Mouse (Mus musculus): ENCODE results near the gene Ttc34. TPM values are rescaled to one million over a fixed set of nuclear protein-coding genes. Genes with fewer than 3 reads are reported as not detected.

Ttc34 gene
- polyA plus RNA-seq, 1 experiment from 2014 or later = 0.57 TPM

DNA sequence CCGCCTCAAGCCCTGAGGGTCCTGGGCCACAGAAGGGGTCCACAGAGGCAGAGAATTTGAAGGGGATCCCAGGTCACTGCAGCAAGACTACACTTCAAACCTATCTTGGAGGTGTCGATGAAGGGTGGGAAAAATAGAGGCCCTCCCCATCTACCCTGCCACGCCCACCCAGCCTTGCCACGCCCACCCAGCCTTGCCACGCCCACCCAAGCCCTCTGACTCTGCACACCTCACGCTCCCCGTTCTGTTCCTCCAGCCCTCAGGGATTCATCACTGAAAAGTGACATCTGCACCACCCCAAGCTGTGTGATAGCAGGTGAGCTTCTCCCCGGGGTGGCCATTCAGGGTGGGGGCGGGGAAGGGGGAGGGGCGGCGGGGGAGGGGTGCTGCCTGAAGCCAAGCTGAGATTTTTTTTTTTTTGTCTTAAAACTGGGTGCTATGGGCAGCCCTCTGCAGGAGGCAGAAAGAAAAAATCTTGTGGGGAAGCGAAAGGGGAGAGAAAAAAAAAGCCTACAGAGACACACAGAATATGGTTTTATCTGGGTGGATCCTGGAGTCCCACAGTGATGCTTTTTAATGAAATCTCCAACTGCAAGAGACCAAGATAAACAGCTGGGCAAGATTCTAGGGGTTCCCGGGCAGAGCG lies 44.9 kb downstream of the Ttc34 start:
- Histone ChIP-seq H3K27ac (no peak overlapping the region), H3K4me2 (no peak overlapping the region), H3K27me3 (peaks cover 2% of the 10 kb centered on the region; the same call in 1 of the 2 replicates), H3K4me1 (replicated peaks) (peaks cover 8% of the 10 kb centered on the region), H3K4me3 (no peak overlapping the region), H3K9me3 (no peaks in the 10 kb centered on the region), H3K9ac (no peak overlapping the region), H3K36me3 (no peaks in the 10 kb centered on the region)
- WGBS = 29% methylated on average over 14 of the region's 14 CpGs
- no peak for ATAC-seq (ENCODE audit: low FRiP score)

DNA sequence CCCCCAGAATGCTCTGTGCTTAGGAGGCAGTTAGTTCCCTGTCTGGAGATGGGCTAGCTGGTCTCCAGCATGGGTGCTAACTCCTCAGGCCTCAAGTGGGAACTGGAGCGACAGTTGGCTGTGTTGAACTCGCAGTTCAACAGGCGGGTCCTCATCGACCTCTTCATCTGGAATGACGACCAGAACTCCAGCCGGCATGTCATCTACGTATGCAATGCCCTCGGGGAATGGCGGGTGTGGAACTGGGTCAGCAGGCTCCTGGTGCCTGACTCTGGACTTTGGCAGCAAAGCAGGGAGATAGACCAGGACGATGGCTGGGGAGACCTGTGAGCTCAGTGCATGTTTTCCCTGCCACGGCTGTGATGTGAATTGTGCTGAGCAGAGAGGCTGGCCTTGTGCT lies 48.2 kb downstream of the Ttc34 start:
- no peak for ATAC-seq (ENCODE audit: low FRiP score)
- Histone ChIP-seq H3K4me1 (replicated peaks) (no peaks in the 10 kb centered on the region), H3K27me3 (peaks cover under 1% of the 10 kb centered on the region; the same call in 1 of the 2 replicates), H3K9me3 (no peaks in the 10 kb centered on the region), H3K4me2 (no peak overlapping the region), H3K4me3 (no peak overlapping the region), H3K27ac (no peak overlapping the region), H3K36me3 (no peaks in the 10 kb centered on the region), H3K9ac (no peak overlapping the region)
- 89% methylated on average over 11 of the region's 11 CpGs for WGBS

DNA sequence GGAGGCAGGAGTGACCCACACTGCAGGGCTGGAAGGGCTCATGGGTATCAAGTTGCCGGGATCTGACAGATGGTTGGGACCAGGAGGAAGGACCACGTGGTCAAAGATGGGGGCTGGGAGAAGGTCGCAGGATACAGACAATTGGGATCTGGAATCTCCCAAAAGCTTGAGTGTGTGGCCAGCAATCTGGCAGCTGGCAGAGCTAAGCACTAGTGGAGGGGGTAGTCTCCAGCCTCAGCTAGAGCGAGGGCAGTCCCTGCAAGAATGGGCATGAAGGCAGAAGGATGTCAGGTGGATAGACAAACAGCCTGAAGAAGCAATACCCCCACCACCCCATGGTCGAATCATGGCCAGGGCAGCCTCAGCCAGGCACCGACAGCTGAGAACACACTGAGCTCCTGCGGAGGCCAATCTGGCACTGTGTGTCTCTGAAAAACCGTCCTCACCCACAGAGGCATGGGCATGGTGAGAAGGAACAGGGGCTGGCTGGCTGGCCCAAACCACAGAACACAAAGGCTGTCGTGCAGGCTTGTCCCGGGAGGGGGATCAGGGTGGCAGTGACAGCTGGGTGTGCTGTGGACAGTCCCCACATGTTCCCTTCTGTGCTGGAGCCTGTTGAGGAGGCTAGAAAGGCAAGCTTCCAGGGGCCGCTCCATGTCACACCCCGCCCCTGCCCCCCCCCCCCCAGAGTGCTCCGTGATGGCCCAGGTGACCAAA lies 49.8 kb downstream of the Ttc34 start:
- 63% methylated on average over 12 of the region's 13 CpGs for WGBS
- Histone ChIP-seq H3K9ac (no peak overlapping the region), H3K4me3 (no peak overlapping the region), H3K4me2 (no peak overlapping the region), H3K9me3 (no peaks in the 10 kb centered on the region), H3K36me3 (no peaks in the 10 kb centered on the region), H3K27me3 (no peaks in the 10 kb centered on the region; the same call in 1 of the 2 replicates), H3K27ac (0 out of 2 replicates have a peak overlapping the region, but pooled peaks have one; percentile 18), H3K4me1 (replicated peaks) (no peaks in the 10 kb centered on the region)
- ATAC-seq (ENCODE audit: low FRiP score) = 0 out of 2 replicates have a peak, but pooled peaks have one; percentile 32

DNA sequence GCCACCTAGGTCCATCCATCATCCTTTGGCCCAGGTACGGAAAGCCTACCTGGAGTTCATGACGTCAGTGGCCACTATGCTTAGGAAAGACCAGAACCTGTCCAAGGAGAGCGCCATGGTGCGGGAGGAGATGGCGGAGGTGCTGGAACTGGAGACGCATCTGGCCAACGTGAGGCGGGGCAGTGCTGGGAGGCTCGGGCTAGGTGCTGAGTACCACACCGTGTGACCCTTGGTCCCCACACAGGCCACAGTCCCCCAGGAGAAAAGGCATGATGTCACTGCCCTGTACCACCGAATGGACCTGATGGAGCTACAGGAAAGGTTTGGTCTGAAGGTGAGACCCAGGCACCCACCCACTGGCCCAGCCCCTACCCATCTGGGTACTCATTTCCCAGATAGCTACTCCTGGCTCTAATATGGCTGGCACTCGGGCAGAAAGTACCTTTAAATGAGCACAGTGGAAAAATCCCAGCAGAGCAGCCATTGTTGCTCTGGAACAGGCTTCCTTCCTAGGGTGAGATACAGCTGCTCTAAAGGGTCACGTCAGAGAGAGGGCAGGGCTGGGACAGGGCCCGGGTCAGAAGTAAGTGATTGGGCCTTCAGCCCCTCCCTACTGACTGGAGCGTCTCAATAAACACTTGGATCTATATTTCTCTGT lies 50.5 kb downstream of the Ttc34 start:
- Histone ChIP-seq H3K9me3 (no peaks in the 10 kb centered on the region), H3K36me3 (no peaks in the 10 kb centered on the region), H3K9ac (no peak overlapping the region), H3K27me3 (no peaks in the 10 kb centered on the region; the same call in 1 of the 2 replicates), H3K4me2 (no peak overlapping the region), H3K4me1 (replicated peaks) (no peaks in the 10 kb centered on the region), H3K27ac (no peak overlapping the region), H3K4me3 (no peak overlapping the region)
- WGBS = 83% methylated on average over 15 of the region's 15 CpGs
- no peak for ATAC-seq (ENCODE audit: low FRiP score)

DNA sequence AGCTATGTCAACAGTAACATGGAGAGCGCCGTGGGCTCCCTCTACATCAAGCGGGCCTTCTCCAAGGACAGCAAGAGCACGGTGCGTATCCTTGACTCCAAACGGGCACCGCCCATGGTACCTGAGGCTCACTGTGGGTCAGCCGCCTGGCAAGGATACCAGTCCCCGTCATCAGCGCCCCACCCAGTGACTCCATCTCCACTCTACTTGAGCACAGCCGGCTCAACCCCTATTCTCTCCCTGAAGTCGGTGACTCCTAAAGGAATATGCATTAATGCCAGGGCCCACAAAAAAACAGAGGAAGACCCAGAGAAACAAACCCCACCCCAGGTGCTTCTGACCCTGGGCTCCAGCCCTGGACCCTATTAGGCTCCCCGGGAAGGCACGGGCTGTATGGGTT lies 53.6 kb downstream of the Ttc34 start:
- H3K4me1 ChIP-seq (replicated peaks) = no peaks in the 10 kb centered on the region
- H3K27ac ChIP-seq = no peak overlapping the region
- no peak overlapping the region for H3K4me3 ChIP-seq
- no peak overlapping the region for H3K9ac ChIP-seq
- H3K4me2 ChIP-seq = no peak overlapping the region
- no peak for ATAC-seq (ENCODE audit: low FRiP score)
- no peaks in the 10 kb centered on the region; the same call in none of the 2 replicates for H3K27me3 ChIP-seq
- no peaks in the 10 kb centered on the region; the same call in 1 of the 2 replicates for H3K36me3 ChIP-seq
- WGBS = 90% methylated on average over 14 of the region's 14 CpGs
- no peaks in the 10 kb centered on the region for H3K9me3 ChIP-seq

DNA sequence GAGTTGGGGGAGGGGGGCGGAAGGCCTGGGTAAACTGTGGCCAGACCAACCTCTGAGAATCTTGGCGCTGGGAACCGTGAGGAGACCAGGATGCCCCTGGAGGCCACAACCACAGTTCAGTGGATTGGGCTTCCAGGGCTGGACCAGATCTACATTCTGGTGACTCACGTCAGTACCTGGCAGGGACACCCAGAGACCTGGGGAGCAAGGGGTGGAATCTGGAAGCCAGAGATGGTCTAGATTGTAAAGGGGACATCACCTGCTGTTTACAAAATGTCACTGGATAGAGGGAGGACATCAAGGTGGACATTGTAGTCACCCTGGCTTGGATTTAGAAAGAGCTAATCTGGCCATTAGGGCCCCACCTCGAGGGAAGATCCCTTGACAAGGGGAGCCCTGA lies 58.3 kb downstream of the Ttc34 start:
- no peak for ATAC-seq (ENCODE audit: low FRiP score)
- WGBS = 81% methylated on average over 5 of the region's 5 CpGs
- no peak overlapping the region for H3K4me2 ChIP-seq

DNA sequence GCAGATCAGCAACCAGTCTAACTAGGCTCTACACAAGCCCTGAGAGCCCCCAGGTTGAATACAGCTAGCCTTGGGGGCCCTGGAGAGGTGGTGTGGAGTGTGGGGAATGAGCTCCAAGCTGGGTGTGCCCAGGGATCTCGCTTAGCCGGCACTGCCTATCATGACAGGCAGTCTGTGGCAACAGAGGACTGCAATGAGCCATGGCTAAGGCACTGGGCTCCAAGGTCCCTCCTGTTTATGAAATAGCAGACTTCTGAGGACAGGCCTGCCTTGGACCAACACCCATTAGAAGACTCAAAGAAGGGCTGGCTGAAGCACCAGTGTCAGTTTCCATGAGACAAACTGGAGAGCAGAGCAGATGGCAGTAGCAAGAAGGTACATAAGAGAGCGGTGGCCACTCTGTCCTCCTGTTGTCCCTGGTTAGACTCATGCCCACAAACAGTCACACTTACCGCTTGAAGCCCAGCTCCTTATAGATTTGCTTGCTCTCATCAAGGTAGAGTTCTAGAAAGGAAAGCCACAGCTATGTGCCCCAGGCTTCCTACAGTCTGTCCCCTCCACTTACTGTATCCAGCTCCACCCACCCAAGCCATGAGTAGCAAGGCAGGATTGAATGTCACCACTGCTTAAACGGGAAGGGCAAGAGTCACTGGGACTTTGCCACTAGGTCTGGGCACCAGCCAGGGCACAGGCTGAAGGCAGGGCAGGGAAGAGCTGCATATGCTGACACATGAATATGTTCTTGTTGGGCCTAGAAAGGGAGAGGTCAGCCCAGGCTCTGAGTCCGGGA lies 60.6 kb downstream of the Ttc34 start:
- Histone ChIP-seq H3K4me1 (replicated peaks) (peaks cover 22% of the 10 kb centered on the region), H3K9me3 (no peaks in the 10 kb centered on the region), H3K4me3 (peak overlapping the region; percentile 54), H3K27me3 (peaks cover 11% of the 10 kb centered on the region; the same call in 1 of the 2 replicates), H3K27ac (peak overlapping the region; percentile 61; the same call in 1 of the 2 replicates), H3K9ac (peak overlapping the region; percentile 83), H3K4me2 (peak overlapping the region; percentile 76), H3K36me3 (no peaks in the 10 kb centered on the region; the same call in 1 of the 2 replicates)
- ATAC-seq (ENCODE audit: low FRiP score) = no peak
- WGBS = 73% methylated on average over 6 of the region's 6 CpGs

More for the DNA sequence above, 58.3 kb downstream of the Ttc34 start:
- Histone ChIP-seq H3K27me3 (peaks cover 4% of the 10 kb centered on the region; the same call in 1 of the 2 replicates), H3K36me3 (no peaks in the 10 kb centered on the region; the same call in 1 of the 2 replicates), H3K4me3 (no peak overlapping the region), H3K27ac (no peak overlapping the region), H3K9ac (no peak overlapping the region), H3K9me3 (no peaks in the 10 kb centered on the region), H3K4me1 (replicated peaks) (peaks cover 22% of the 10 kb centered on the region)

DNA sequence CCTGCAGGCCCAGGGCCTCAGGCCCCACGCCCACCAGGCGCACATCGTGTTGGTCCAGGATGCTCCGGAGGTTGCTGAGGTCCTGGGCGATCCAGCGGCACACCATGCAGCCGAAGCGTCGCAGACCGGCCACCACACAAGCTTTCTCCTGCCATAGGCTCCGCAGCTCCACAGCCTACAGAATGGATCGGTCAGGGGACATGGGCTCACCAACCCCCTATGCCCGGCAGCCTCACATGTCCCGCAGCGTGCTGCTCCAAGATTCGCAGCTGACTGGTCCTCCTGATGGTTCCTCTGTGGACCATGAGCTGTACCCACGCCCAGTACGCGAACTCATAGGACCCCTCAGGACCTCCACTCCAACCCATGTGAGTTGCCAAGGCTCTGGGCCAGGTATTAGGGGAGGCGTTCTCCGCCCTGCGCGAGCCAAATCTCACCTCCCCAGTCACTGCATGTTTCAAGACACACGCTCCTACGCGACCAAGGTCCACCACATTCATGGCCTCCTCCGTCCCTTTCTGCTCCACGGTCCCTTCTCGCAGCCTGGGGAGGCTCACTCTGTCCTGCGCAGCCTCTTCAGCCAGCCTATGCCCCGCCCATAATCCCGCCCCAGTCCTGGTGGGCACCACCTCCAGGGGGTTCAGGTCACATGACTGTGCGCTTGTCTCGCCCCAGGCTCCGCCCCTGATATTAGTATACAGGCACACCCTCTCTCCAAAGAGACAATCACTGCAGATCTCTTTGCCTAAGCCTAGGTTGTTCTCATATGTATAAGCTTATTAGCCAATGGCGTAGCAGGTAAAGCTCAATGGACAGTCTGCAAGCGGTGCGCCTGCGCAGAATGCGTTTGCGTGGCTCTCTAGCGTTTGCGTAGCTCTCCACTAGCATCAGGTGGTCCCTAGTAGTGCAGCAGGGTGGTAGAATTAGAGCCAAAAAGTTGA lies 61.5 kb downstream of the Ttc34 start, which contains the start of gene Fam213b:
TSS of gene Fam213b (minus strand) at position 630 of the 941 bp plus-strand sequence.
- peak within 1 kb of the TSS; percentile 83 for H3K9ac ChIP-seq
- H3K4me2 ChIP-seq = peak within 1 kb of the TSS; percentile 76
- 0 out of 2 replicates have a peak, but pooled peaks cover 16% of the 10 kb centered on the region for H3K27me3 ChIP-seq
- ATAC-seq (ENCODE audit: low FRiP score) = peak; percentile 97
- no peaks in the 10 kb centered on the region; the same call in 1 of the 2 replicates for H3K36me3 ChIP-seq
- peak within 1 kb of the TSS; percentile 61 for H3K27ac ChIP-seq
- WGBS = 2% methylated on average over 42 of the region's 43 CpGs
- no peaks in the 10 kb centered on the region for H3K9me3 ChIP-seq
- peak within 1 kb of the TSS; percentile 54 for H3K4me3 ChIP-seq
- peaks cover 22% of the 10 kb centered on the region for H3K4me1 ChIP-seq (replicated peaks)

DNA sequence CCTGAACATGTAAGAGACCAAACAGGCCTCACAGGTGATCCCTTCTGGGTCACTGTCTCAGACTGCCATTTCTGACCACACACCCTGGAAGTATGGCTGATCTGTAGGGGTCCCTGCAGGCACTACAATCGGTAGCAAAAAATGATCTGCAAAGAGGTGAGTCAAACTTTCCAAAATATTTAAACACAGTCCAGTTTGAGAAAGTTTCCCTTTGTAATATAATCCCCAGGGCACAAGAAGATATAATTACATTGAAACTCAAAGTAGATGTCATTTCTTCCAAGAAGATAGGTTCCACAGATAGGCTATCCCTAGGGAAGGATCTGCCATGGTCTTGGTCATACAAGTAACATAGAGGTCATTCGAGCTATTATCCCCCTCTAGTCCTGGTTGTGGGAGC lies 65.1 kb downstream of the Ttc34 start:
- peaks cover 22% of the 10 kb centered on the region for H3K4me1 ChIP-seq (replicated peaks)

DNA sequence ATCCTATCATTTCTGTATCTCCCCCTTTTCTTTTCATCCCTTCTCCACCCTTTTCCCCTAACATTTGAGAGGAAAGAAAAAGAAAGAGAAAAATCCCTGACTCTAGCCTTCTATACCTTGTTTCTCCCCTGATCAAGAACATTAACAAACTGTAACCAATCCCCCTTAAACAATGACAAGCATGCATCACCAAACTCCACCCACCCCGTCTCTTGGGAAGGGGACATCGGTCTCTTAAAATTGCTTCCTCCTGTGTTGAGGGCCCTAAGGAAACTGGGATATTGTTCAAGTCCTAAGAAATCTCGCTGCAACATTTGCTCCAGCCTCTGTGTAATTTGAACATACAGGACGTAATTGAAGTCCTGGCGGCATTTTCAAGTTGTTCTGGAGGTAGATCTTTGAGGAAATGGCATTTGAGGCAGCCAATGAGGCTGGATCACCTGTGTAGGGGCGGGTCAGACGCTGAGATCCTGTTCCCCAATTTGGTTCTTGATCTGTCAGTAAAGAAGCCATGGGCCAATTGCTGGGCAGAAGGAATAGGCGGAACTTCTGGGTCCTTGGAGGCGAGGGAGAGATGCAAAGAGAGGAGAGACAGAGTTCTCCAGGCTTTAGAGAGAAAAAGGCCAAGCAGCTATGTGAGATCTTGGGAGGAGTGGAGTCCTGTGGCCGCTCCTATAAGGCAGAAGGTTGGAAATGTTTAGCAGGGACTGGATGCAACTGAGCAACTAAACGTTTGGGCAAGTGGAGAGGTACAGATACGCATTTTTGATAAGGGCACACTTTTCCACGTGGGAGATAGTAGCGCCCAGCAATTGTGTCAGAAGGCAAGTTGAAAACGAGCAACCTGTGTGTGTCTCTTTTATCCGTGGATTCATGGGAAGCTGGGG lies 67.2 kb downstream of the Ttc34 start:
- Histone ChIP-seq H3K9me3 (no peaks in the 10 kb centered on the region), H3K36me3 (no peaks in the 10 kb centered on the region), H3K4me2 (peak overlapping the region; percentile 56), H3K27ac (no peak overlapping the region), H3K4me3 (peak overlapping the region; percentile 35), H3K9ac (peak overlapping the region; percentile 55; the same call in 1 of the 2 replicates), H3K27me3 (peaks cover 22% of the 10 kb centered on the region; the same call in 1 of the 2 replicates), H3K4me1 (replicated peaks) (peaks cover 13% of the 10 kb centered on the region; the same call in 1 of the 2 replicates)
- 3% methylated on average over 16 of the region's 16 CpGs for WGBS
- ATAC-seq (ENCODE audit: low FRiP score) = peak; percentile 87

More for the DNA sequence above, 65.1 kb downstream of the Ttc34 start:
- no peaks in the 10 kb centered on the region for H3K36me3 ChIP-seq
- H3K27me3 ChIP-seq = peaks cover 22% of the 10 kb centered on the region; the same call in 1 of the 2 replicates
- H3K27ac ChIP-seq = no peak overlapping the region
- no peak overlapping the region for H3K4me2 ChIP-seq
- WGBS = 94% methylated on average over 2 of the region's 2 CpGs
- H3K9me3 ChIP-seq = no peaks in the 10 kb centered on the region
- no peak for ATAC-seq (ENCODE audit: low FRiP score)
- H3K9ac ChIP-seq = no peak overlapping the region
- H3K4me3 ChIP-seq = no peak overlapping the region

Measured in hindbrain, embryonic 13.5 days (tissue).